Comparison of ENCODE assay signal across 9 mouse cellular contexts in the genomic region with DNA sequence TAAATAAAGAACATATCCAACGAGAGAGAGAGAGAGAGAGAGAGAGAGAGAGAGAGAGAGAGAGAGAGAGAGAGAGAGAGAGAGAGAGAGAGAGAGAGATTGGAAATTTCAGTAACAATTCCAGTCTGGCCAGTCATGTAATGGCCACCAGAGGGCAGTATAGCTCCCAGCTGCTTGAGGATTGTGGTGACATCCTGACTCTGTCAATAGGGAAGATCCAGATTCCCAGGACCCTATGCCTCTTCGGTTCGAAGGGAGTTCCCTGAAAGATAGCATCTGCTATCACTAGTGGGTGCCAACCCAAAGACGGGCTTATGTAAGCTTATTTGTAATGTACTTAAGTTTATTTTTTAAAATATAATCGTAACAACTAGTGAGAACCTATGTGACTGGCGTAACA.
DNase-seq lines count a peak whose midpoint lies in the region; ATAC-seq and TF ChIP-seq lines count a peak whose summit lies in the region.
"Had no signal": no experiment of that assay in that cellular context is flagged by ENCODE, and none has a peak within 500 bp of the region (broad histone marks: within the 10 kb centered on the region; RNA-seq: fewer than 3 reads in every experiment).

No protein-coding gene starts in this region.

- H3K27me3 ChIP-seq in forebrain, embryonic 12.5 days, result no peaks in the 10 kb centered on the region
- H3K27me3 ChIP-seq in forebrain, embryonic 15.5 days, result no peaks in the 10 kb centered on the region
- H3K27me3 ChIP-seq in spleen, adult 2 months (ENCODE audit: control insufficient read depth, insufficient read depth, low read length), result no peaks in the 10 kb centered on the region
- H3K27me3 ChIP-seq in heart, postnatal 0 days (ENCODE audit: control insufficient read depth, insufficient read depth, low read length), result no peaks in the 10 kb centered on the region
- no peaks in the 10 kb centered on the region for H3K27me3 ChIP-seq in liver, embryonic 14.5 days (ENCODE audit: control insufficient read depth, insufficient read depth, low read length)
- H3K27me3 ChIP-seq: limb, embryonic 12.5 days had no signal

- H3K27ac ChIP-seq in forebrain, embryonic 12.5 days, result no peak overlapping the region
- no peak overlapping the region for H3K27ac ChIP-seq in forebrain, embryonic 15.5 days (replicated peaks)
- no peak overlapping the region for H3K27ac ChIP-seq in spleen, adult 2 months (ENCODE audit: insufficient read depth, low read length)
- no peak overlapping the region for H3K27ac ChIP-seq in heart, postnatal 0 days (ENCODE audit: low read depth)
- H3K27ac ChIP-seq in liver, embryonic 14.5 days, result no peak overlapping the region
- H3K27ac ChIP-seq: limb, embryonic 12.5 days had no signal

- DNase-seq in spleen, adult 2 months (ENCODE audit: low read depth in 1 of 2, low spot score in 2 of 2), result peak in 1 of 2 experiments; percentile 28
- no peak for DNase-seq in spleen, postnatal 36 days (ENCODE audit: low spot score in 2 of 2)
- peak; percentile 71 to 76 for DNase-seq in cerebellum, adult 18-20 months
- DNase-seq in heart, postnatal 0 days (ENCODE audit: low spot score), result no peak
- peak in 1 of 3 experiments; percentile 4 for DNase-seq in liver, embryonic 14.5 days (ENCODE audit: low read depth in 3 of 3, low spot score in 3 of 3)
- DNase-seq in right cerebral cortex, postnatal 25 days, result peak; percentile 33

- ATAC-seq in forebrain, embryonic 12.5 days (ENCODE audit: low FRiP score), result peak; percentile 67
- ATAC-seq in forebrain, embryonic 15.5 days (replicated peaks), result no peak
- ATAC-seq in heart, postnatal 0 days (ENCODE audit: insufficient read depth, low read depth), result no peak
- ATAC-seq in liver, embryonic 14.5 days (ENCODE audit: insufficient read depth), result no peak

- no peak overlapping the region for H3K4me2 ChIP-seq in forebrain, embryonic 12.5 days
- H3K4me2 ChIP-seq in forebrain, embryonic 15.5 days (replicated peaks), result no peak overlapping the region
- no peak overlapping the region for H3K4me2 ChIP-seq in heart, postnatal 0 days (ENCODE audit: low read depth, low read length)
- no peak overlapping the region for H3K4me2 ChIP-seq in liver, embryonic 14.5 days (ENCODE audit: low read depth)
- H3K4me2 ChIP-seq: limb, embryonic 12.5 days had no signal

- no peaks in the 10 kb centered on the region for H3K36me3 ChIP-seq in forebrain, embryonic 12.5 days (replicated peaks)
- no peaks in the 10 kb centered on the region for H3K36me3 ChIP-seq in forebrain, embryonic 15.5 days
- H3K36me3 ChIP-seq in spleen, adult 2 months (ENCODE audit: control insufficient read depth, insufficient read depth, low read length), result no peaks in the 10 kb centered on the region
- H3K36me3 ChIP-seq in heart, postnatal 0 days (replicated peaks; ENCODE audit: control insufficient read depth, insufficient read depth, low read length), result no peaks in the 10 kb centered on the region
- H3K36me3 ChIP-seq in liver, embryonic 14.5 days (replicated peaks; ENCODE audit: control insufficient read depth, insufficient read depth, low read depth), result no peaks in the 10 kb centered on the region
- H3K36me3 ChIP-seq: limb, embryonic 12.5 days had no signal

- H3K4me1 ChIP-seq in forebrain, embryonic 12.5 days, result no peaks in the 10 kb centered on the region
- H3K4me1 ChIP-seq in forebrain, embryonic 15.5 days, result no peaks in the 10 kb centered on the region
- H3K4me1 ChIP-seq in spleen, adult 2 months (ENCODE audit: control insufficient read depth, insufficient read depth, insufficient read length), result no peaks in the 10 kb centered on the region
- H3K4me1 ChIP-seq in heart, postnatal 0 days (ENCODE audit: control insufficient read depth, insufficient read depth), result no peaks in the 10 kb centered on the region
- H3K4me1 ChIP-seq in liver, embryonic 14.5 days (replicated peaks; ENCODE audit: control insufficient read depth in 2 of 2, insufficient read depth in 2 of 2, low read length in 1 of 2), result no peaks in the 10 kb centered on the region
- H3K4me1 ChIP-seq: limb, embryonic 12.5 days had no signal

- H3K9ac ChIP-seq in forebrain, embryonic 12.5 days, result no peak overlapping the region
- H3K9ac ChIP-seq in forebrain, embryonic 15.5 days (replicated peaks), result no peak overlapping the region
- no peak overlapping the region for H3K9ac ChIP-seq in heart, postnatal 0 days (replicated peaks; ENCODE audit: low read depth, low read length)
- no peak overlapping the region for H3K9ac ChIP-seq in liver, embryonic 14.5 days (replicated peaks)
- H3K9ac ChIP-seq: limb, embryonic 12.5 days had no signal

- no peak for TF ChIP-seq EP300 in heart, postnatal 0 days (IDR thresholded peaks at IDR 0.05; ENCODE audit: low read depth)
- TF ChIP-seq EP300 in liver, embryonic 14.5 days (IDR thresholded peaks at IDR 0.05; ENCODE audit: low read depth), result no peak

- TF ChIP-seq POLR2A in spleen, adult 2 months (IDR thresholded peaks at IDR 0.05; ENCODE audit: low read depth, low read length), result no peak

- 64% methylated on average over 6 of the region's 6 CpGs for WGBS in forebrain, embryonic 12.5 days
- 62% methylated on average over 6 of the region's 6 CpGs for WGBS in forebrain, embryonic 15.5 days
- WGBS in spleen, adult 2 months, result 56% methylated on average over 5 of the region's 6 CpGs
- 40% methylated on average over 6 of the region's 6 CpGs for WGBS in heart, postnatal 0 days
- 33% methylated on average over 6 of the region's 6 CpGs for WGBS in liver, embryonic 14.5 days (ENCODE audit: insufficient replicate concordance)

- no peaks in the 10 kb centered on the region for H3K9me3 ChIP-seq in forebrain, embryonic 12.5 days
- no peaks in the 10 kb centered on the region for H3K9me3 ChIP-seq in forebrain, embryonic 15.5 days
- H3K9me3 ChIP-seq in heart, postnatal 0 days (replicated peaks; ENCODE audit: control insufficient read depth, low read length), result no peaks in the 10 kb centered on the region
- no peaks in the 10 kb centered on the region for H3K9me3 ChIP-seq in liver, embryonic 14.5 days (ENCODE audit: control insufficient read depth, low read length)
- H3K9me3 ChIP-seq: limb, embryonic 12.5 days had no signal

- H3K4me3 ChIP-seq in forebrain, embryonic 12.5 days (replicated peaks), result no peak overlapping the region
- no peak overlapping the region for H3K4me3 ChIP-seq in forebrain, embryonic 15.5 days
- no peak overlapping the region for H3K4me3 ChIP-seq in spleen, adult 2 months (ENCODE audit: extremely low read depth, insufficient read depth, insufficient read length)
- no peak overlapping the region for H3K4me3 ChIP-seq in heart, postnatal 0 days (ENCODE audit: low read depth, low read length)
- H3K4me3 ChIP-seq in liver, embryonic 14.5 days (ENCODE audit: insufficient read depth in 1 of 2, low read depth in 2 of 2, low read length in 2 of 2), result no peak overlapping the region
- H3K4me3 ChIP-seq: limb, embryonic 12.5 days had no signal

- peak; percentile 53; the same call in 1 of the 2 replicates for TF ChIP-seq CTCF in spleen, adult 2 months (IDR thresholded peaks at IDR 0.05; ENCODE audit: extremely low read depth, insufficient read depth, insufficient read length, insufficient replicate concordance)
- peak; percentile 82 for TF ChIP-seq CTCF in heart, postnatal 0 days (IDR thresholded peaks at IDR 0.05; ENCODE audit: low read depth)
- peak; percentile 80 for TF ChIP-seq CTCF in liver, embryonic 14.5 days (IDR thresholded peaks at IDR 0.05; ENCODE audit: low read depth)

Comparison
In these comparisons a context has a peak if more than half of its experiments do, and no peak if none do; other contexts are left out.
1. DNase-seq: peak in cerebellum, adult 18-20 months (2 of 2) and right cerebral cortex, postnatal 25 days (single experiment); none in spleen, postnatal 36 days (0 of 2) and heart, postnatal 0 days (single experiment).
2. Peak in every context shown above with its lines, with median percentiles within 50 percentile points of each other: CTCF ChIP-seq.